Mouse (Mus musculus) liver, adult 2 months (tissue): ENCODE results near the gene Cyth1.

Experiments
- CTCF ChIP-seq: fragments of 200-500 bp; IDR thresholded peaks from 2 replicates; pipeline ENCODE4 v1.5.1; 2011; ENCODE audit warnings: low read depth, low read length, control low read depth
- POLR2A ChIP-seq: fragments of 200-500 bp; IDR thresholded peaks from 2 replicates; pipeline ENCODE4 v1.6.1; 2011; ENCODE audit warnings: low read length, control low read depth; ENCODE audit not compliant: insufficient read depth; ENCODE audit errors: extremely low read depth

DNA sequence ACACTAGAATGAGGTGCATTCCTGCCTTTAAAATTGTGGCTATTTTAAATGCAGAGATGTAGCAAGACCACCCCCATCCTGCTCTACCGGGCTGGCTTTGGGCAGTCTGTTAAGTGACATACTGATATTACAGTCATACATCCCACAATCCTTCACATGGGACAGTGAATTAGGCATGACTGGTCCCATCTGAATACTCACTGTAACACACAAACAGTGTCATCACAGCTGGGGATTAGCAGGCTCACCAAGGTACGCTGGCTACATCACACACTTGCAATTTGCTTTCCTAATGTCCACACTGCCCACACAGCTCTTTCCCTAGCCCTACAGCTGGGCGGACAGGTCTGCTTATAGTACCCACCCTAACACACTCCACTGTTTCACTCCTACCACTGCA is 31.8 kb upstream of the Cyth1 start:
- TF ChIP-seq POLR2A (no peak), CTCF (no peak)
